Mouse (Mus musculus) retina, embryonic 14.5 days (tissue): ENCODE measurements around the gene Cpne4.

Experiments used
- DNase-seq: peaks from one replicate; pipeline ENCODE4 v3.0.0-alpha.2; 2015; ENCODE audit warnings: low spot score

Cpne4 gene

GRCm38 (mm10) chr9:104687051-104687450 is 140.0 kb downstream of the Cpne4 start:
- DNase-seq = no peak

DNA sequence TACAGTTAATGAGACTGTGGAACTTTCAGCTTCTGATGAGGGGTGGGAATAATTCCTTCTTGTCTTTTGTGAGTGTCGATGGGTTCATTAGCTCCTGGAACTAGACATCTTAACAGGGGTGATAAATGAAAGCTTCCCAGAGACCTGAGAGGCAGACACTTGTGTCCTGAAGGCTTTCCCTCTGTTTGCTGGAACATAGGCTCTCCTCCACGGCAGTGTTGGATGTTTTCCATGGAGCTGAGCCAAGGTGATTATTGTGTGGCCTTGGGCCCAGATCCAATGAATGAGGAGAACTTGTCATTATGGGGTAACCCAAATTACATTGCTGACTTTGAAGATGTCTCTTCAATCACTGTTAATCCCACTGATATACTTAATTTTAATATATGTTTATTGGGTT is 146.1 kb downstream of the Cpne4 start:
- DNase-seq = no peak

- no peak for DNase-seq
Measured at GRCm38 (mm10) chr9:104710831-104711230, 163.7 kb downstream of the Cpne4 start.

DNA sequence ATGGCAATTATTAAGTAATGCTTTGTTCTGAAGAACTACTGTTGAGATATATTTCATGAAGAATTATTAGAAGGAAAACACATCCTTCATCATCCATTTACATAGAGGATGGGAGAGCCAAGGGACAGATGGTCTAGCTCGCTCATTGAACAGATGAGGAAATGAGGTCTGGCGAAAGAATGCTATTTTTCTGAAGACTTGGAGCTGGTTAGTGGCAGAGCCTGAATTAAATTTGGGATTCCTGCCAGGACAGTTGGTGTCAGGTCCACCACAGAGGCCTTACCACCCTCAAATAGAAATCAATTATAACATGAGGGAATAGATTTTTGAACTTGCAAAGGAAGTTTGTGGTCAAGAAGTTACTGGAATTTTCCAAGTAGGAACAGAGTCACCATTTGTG is 178.2 kb downstream of the Cpne4 start:
- DNase-seq = no peak

GRCm38 (mm10) chr9:104742661-104743380 is 195.7 kb downstream of the Cpne4 start:
- DNase-seq = no peak

DNA sequence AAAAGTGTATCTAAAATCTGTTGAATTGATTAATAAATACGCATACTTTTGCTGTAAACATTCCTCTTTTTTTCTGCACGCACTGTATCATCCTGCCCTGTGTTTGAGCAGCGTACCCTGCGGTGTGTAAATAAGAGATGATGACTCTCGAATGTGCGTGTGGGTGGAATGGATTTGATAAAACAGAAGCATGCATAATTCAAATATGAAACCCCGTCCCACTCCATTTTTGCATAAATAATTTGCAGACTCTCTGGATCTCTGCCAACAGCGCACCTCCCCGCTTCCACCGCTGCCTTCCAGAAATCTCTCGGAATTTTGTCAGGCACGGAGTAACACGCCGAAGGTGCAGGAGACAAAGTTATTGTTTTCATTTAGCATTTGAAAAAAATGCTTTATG is 208.4 kb downstream of the Cpne4 start:
- DNase-seq = no peak

DNA sequence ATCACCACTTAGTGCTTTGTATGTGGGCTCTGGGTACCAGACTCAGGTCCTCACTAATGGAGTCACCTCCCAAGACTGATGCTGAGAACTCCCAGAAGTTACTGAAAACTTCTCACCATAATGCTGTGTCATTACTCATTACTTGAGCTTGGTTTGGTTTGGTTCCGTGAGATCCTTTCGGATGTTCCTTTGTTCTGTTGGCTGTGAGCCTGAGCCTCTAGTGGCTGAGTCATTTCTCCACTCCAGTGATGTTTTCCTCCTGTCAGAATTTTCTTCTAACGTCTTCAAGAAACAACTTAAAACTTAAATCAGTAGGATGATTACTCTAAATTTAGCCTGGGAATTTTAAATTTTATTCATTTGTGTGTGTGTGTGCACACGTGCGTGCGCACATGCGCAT is 212.9 kb downstream of the Cpne4 start:
- DNase-seq = no peak

GRCm38 (mm10) chr9:104776198-104776815 is 229.2 kb downstream of the Cpne4 start:
- no peak for DNase-seq

DNA sequence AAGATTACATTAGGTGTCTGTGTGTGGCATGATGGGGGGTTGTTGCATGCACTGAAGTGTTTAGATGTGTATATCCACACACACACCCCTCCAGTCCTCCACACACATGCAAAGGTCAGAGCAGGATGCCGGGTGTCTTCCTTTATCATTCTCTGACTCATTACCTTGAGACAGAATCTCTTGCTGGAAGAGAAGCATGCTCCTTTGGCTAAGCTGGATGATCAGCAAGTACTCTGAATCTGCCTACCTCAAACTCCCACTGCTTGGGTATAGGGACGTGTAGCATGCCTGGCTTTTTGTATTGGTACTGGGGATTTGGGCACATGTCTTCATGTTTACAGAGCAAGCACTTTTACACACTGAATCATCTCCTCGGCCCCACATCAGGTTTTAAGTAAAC is 230.0 kb downstream of the Cpne4 start:
- DNase-seq = no peak

DNA sequence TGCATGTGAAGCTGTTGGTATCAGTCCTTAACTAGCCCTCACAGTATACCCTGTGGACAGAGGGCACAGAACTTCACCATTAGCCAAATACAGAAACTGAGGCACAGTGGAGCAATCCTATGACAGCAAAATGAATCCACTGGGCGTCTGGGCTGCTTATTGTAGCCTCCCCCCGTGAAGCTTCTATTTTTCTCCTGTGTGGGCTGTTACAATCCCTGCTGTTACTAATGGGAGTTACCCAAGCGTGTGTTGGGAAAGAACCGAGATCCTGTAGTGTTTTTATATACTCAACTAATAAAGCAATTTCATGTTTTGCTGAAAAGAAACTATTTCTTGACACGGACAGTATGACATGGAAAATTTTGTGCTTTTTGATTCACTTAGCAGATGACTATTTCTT is 230.7 kb downstream of the Cpne4 start:
- DNase-seq = no peak

- no peak for DNase-seq
Measured at GRCm38 (mm10) chr9:104796601-104797000, 249.5 kb downstream of the Cpne4 start.

- no peak for DNase-seq
Measured at GRCm38 (mm10) chr9:104804776-104805175, 257.7 kb downstream of the Cpne4 start.

GRCm38 (mm10) chr9:104814681-104815080 is 267.6 kb downstream of the Cpne4 start:
- DNase-seq = no peak

GRCm38 (mm10) chr9:104828646-104829045 is 281.6 kb downstream of the Cpne4 start:
- no peak for DNase-seq

GRCm38 (mm10) chr9:104832934-104833539 is 286.0 kb downstream of the Cpne4 start:
- no peak for DNase-seq

DNA sequence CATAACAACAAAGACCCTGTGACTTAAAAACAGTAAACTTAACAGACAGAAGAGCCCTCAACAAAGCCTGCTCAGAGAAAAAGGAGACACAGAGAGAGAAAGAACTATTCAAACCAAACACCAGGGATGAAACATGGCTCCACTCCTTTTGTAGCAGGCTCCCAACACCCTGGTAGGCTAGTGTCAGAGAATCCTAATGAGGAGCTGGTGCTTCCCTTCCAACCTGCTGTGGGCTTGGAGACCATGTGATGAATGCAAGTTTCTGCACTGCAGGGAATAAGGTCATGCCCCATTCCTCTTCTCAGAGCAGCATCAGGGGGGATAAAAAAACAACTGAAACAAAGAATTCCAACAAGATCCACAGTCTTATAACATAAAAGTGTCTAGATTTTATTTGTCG is 290.8 kb downstream of the Cpne4 start:
- DNase-seq = no peak

DNA sequence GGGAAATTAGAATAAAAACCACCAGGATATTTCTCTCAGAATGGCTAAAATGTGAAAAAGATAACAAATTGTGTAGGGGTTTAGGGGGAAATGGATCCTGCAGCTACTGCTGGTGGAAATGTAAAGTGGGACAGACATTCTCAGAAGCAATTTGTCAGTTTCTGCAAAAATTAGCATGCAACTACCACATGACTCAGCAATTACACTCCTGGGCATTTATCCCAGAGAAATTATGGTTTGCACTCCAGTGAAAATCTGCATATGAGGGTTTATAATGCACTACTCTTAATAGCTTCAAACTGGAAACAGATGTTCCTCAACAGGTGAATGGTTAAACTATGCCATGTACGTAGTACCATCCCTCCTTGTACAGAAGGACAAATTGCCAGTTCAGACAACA is 294.2 kb downstream of the Cpne4 start:
- no peak for DNase-seq

GRCm38 (mm10) chr9:104845226-104845930 is 298.3 kb downstream of the Cpne4 start:
- no peak for DNase-seq

GRCm38 (mm10) chr9:104853701-104854100 is 306.6 kb downstream of the Cpne4 start:
- no peak for DNase-seq

DNA sequence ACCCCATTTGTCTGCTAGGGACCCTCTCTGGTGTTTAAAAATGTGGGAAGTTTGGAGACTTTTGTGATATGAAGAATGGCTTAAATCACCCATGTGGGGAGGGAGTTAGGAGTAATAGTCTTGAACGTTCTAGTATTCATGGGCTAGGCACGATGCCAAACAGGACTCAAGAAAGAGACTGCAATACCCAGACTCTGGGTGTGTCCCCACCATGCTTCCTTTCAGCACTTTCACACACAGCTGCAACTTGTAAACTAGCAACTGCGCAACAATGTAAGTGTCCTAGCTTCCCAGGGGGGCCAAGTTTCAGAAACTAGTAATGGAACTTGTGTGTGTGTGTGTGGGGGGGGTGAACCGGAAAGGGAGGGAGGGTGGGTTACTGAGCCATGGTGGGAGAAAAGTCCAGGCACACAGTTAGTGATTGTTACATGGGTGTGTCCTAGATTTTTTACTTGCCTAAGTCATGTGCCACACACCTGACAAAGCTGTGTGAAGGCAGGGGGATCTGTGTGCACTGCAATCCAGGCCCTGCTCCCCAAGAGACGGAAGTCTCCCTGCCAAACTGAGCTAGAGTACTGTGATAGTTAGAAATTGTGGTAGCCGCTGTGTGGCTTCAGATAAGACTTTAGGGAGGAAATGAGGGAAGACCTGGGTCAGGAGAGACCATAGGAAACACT is 307.3 kb downstream of the Cpne4 start:
- no peak for DNase-seq

DNA sequence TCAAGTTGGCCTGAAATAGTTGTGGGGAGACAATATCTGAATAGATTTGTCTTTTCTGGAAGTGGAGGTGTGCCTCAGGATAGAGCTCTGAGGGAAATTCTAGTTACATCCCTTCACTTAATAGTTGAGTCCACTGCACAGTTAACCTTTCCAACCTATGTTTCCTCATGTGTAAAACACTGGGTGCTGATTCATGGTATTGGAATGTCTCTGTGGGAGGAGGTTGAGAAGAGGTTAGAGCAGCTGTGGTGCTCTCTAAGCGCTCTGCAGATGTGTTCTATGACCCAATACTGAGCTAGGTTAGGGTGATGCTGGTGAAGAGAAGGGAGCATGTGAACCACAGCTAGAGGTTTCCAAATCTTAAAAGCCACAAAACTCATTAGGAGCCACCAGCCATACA is 318.7 kb downstream of the Cpne4 start:
- no peak for DNase-seq

GRCm38 (mm10) chr9:104872586-104872985 is 325.5 kb downstream of the Cpne4 start:
- DNase-seq = no peak
